Mouse (Mus musculus) CD4-positive, CD25-positive, alpha-beta regulatory T cell, adult 2 months (primary cell): ENCODE results near the gene Mgat4d.
"Not testable (repeated sequence)": the region's sequence is repeated elsewhere in the genome, so short reads cannot be mapped to it uniquely, and the experiment has no call there.

Source experiments
- DNase-seq: peaks from one replicate; pipeline ENCODE4 v3.0.0-alpha.2; 2012; ENCODE audit warnings: low read depth, low spot score

Mgat4d gene

DNA sequence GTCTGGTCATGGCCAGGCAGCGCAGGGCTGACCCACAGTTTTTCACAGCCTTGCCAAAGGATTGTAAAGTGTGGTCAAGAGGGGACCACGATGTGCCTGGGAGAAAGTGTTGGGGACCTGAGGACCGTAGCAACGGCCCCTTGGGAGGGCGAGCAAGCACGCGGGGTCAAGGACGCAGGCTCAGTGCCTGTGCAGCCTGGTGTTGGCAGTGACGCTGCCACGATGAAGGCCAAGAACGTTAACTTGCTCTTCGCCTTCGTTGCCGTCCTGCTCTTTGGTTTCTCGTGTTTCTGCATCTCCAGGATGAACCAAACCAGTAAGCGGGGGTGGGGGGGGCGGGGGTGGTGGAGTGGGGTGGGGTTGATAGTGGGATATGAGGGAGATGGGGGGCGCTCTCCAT is at the start of gene Mgat4d:
TSS of gene Mgat4d (plus strand) at position 209 of the 400 bp plus-strand sequence.
- DNase-seq, result no peak

DNA sequence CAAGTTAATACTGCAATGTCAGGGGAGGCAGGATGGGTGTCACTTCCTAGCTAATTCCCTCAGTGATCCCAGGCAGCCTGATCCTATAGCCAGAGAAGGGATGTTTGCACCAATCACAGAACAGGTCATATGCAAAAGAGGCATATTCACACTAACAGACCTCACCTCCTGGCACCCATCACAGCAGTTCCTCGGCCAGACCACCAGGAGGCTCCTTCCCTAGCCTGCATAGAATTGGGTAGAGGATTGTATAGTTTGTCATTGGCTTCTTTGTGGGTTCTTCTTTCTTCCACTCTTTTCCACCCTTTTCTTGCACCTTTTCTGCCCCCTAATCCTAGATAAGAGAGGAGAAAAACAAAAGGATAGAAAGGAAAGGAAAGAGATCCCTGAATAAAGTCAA is 48.1 kb upstream of the Mgat4d start:
- DNase-seq, result peak; percentile 45

- DNase-seq, result no peak
Observed at GRCm38 (mm10) chr8:83304946-83305345, 43.3 kb upstream of the Mgat4d start.

DNA sequence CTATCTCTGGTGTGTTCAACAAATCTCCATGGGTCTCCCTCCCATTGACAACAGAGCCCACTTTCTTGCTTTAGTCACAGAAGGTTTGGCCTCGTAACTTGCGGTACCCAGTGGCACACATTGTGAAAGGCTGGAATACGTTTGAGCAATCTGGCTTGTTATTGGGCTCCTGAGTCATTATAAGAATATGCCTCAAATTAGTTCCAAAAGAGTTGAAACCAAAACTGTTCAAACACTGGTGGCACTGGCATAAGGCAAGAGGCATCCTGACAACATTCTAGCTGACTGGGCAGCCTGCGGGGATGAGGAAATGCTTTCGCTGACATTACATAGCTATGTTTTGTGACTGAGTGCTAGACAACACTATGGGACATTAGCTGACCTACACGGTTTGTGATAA is 38.4 kb upstream of the Mgat4d start:
- DNase-seq, result no peak

GRCm38 (mm10) chr8:83315084-83315483 is 33.2 kb upstream of the Mgat4d start:
- DNase-seq, result not testable (repeated sequence)

GRCm38 (mm10) chr8:83315691-83316090 is 32.6 kb upstream of the Mgat4d start:
- DNase-seq, result no peak

DNA sequence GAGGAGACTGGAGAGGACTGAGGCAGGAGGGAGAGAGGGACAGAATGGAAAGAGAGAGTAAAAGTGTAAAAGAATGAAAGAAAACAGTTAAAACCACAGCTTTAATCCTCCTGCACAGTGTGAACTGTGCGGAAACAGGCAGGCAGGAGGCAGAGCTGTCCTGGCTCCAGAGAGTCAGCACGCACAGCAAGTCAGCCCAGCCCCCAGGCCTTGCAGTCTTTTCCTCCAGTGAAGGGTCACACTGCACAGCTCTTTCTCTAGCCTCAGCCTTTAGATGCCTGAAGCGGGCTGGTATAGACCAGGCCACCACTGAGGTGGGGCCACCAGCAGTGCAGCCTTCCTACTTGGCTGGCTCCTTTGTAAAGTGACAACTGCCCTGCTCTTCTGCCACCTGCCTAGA is 27.7 kb upstream of the Mgat4d start:
- DNase-seq, result no peak

GRCm38 (mm10) chr8:83322374-83322773 is 25.9 kb upstream of the Mgat4d start:
- no peak for DNase-seq

- no peak for DNase-seq
Observed at GRCm38 (mm10) chr8:83323056-83323455, 25.2 kb upstream of the Mgat4d start.

GRCm38 (mm10) chr8:83327889-83328288 is 20.4 kb upstream of the Mgat4d start:
- DNase-seq, result no peak

GRCm38 (mm10) chr8:83331567-83331898 is 16.7 kb upstream of the Mgat4d start:
- peak; percentile 23 for DNase-seq

DNA sequence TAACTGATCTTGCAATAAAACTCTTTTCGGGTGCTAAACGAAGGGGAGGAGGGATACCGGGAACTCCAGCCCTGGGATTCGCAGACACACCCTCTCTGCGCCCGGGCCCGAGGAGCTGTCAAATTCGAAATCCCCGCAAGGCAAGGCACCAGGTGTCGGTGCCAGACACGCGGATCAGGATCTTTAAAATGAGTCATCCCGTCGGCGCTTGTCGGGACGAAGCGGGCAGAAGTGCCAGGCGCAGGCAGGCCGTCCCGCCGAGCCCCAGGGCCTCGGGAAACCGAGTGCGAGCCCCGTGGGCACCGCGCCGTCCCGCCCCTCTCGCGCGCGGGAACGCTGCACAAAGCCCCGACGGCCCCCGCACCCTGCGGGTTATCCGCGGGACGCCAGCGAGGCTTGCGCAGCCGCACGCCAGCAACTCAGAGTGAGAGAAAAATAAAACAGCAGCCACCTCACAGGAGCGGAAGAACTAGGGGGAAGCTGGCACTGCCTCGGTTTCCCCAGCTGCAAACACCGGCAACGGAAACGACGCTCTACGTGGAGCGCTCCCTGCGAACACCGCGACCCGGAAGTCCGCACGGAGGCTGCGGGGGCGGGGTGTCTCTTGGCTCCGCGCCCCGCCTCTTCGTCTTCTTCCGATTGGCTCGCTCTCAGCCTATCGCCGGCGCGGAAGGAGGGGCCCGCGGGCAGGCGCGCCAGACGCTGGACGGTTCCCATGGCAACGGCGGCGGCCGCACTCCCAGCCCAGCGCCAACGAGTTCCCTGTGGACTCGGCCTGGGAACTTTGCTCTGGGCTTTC is 16.2 kb upstream of the Mgat4d start, which contains the start of gene Elmod2:
TSS of gene Elmod2 (minus strand) at position 588 of the 799 bp plus-strand sequence.
- DNase-seq, result peak; percentile 97

- no peak for DNase-seq
Observed at GRCm38 (mm10) chr8:83332864-83333263, 15.4 kb upstream of the Mgat4d start.

GRCm38 (mm10) chr8:83342076-83342475 is 6.2 kb upstream of the Mgat4d start:
- no peak for DNase-seq

- DNase-seq, result peak; percentile 38
Observed at GRCm38 (mm10) chr8:83342693-83343092, 5.6 kb upstream of the Mgat4d start.

- no peak for DNase-seq
Observed at GRCm38 (mm10) chr8:83351315-83351714, 3.0 kb downstream of the Mgat4d start.

DNA sequence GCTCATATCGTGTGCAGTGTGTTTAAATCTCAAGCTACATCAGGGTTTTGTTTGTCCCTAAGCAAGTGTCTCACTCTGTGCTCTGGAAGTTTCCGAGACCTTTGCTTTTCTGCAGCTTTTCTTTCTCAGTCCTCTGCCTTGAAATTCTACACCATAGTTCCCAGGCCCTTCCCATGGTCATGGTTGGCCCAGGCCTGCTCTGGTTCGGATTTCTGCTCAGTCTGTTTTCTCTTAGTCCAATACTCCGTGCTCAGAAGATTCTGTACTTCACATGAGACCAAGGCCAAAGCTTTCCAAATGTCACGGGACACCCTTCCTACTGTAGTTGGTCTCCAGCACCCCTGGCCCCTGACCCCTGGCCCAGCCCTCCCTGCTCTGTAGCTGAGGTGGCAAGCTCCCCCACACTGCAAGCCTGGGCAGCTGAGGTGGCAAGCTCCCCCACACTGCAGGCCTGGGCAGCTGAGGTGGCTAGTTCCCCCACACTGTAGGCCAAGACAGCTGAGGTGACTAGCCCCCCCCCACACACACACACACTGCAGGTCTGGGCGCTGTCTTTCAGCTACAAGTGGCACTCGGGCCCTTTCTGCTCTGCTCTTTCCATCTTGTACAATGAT is 15.0 kb downstream of the Mgat4d start:
- no peak for DNase-seq

DNA sequence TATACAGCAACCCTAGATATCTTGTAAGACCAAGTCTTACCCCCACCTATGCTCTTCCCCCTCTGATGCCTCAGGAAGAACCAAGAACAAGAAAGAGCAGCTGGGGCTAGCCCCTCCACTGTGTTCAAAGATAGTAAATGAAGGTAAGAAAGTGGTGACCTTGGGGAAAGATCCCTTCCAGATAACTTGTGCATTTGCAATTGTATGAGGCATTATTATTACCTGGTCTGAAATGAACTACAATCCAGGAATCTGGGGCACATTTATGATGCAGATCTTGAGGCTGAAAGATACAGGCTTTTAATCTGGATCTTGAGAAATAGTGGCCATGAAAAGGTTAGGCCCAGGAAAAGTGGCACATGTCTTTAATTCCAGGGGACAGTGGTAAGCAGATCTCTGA is 29.0 kb downstream of the Mgat4d start:
- DNase-seq, result no peak

DNA sequence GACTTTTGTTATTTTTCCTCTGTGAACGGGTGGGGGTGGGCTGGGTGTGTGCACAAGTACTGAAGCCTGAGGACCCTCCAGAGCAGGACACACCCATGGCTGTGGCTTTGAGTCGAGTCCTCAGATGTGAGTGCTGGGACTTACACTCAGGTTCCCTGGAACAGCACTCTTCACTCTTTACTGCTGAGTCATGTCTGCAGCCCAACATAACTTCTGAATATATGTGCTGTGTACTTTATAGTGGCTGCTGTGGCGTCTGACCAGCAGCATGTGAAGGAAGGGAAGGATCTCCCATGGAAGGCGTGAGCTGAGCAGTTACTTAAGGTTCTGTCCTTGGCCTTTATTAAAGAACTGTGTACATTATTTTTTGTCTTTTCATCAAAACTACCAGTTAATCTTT is 31.9 kb downstream of the Mgat4d start:
- DNase-seq, result no peak

DNA sequence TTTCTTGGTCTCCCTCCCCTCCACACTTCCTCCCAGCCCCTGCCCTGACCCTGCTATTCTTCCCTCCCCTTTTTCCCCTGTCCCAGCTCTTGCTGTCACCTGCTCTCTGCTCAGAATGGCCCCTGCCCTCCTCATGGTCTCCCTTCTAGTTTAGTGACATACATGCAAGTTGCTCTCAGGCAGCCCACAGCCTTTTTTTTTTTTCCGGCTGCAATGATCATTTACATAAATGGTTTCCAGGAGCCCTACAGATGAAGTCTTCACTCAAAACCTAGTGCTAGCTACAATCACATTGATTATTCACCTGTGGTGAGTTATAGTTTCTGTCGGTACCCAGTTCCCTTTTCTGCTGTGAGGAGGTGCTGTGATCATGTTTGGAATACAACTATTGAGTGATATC is 32.7 kb downstream of the Mgat4d start:
- no peak for DNase-seq

DNA sequence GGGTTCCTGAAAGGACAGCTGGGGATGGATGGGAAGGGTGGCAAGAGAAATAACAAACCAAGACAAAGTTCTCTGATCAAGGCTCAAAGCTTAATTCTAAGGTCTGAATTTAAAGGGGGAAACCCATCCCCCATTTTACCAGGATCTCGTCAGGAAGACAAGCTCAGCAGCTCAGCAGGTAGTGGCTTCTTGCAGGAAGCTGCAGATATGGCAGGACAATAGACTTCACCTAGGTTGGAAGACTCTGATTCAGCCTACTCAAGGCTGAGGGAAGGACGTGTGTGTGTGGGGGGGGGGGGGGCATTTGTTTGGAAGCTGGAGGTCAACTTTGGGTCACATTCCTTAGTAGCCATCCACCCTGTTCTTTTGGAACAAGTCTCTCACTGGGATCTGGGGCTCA is 34.6 kb downstream of the Mgat4d start:
- DNase-seq, result no peak

DNA sequence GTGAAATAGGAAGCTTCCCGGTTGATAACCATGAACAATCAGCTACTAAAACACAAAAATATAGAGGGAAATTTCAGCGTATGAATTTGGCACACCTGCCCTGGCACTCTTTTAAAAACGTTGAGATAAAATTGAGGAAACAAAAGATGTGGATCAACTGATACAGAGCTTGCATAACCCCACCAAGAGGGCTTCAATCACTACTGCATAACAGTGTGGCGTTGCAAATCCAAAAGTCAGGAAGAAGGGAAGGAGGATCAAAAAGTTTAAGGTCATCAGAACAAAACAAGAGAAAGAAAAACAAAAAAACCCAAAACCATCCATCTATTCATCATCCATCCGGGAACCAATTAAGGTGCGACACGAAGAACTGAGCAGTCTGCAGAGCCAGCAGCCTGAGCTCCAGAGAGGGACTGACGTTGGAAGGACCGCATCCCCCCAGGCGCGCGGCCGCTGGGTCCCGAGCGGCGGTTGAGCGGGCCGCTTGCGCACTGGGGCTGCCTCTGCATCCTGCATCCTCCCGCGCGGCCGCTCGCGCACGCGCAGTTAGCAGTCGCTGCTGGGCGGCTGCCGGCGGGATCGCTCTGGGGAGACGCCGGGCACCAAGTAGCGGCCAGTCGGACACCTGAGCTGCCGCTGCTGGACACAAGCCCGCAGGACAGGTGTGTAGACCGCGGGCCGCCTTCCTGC is 41.2 kb downstream of the Mgat4d start, which contains the start of gene Clgn:
TSS of gene Clgn (plus strand) at position 552 of the 690 bp plus-strand sequence.
- peak; percentile 61 for DNase-seq
